Mouse (Mus musculus): ENCODE results near the gene Dnaja4.

Dnaja4 gene

DNA sequence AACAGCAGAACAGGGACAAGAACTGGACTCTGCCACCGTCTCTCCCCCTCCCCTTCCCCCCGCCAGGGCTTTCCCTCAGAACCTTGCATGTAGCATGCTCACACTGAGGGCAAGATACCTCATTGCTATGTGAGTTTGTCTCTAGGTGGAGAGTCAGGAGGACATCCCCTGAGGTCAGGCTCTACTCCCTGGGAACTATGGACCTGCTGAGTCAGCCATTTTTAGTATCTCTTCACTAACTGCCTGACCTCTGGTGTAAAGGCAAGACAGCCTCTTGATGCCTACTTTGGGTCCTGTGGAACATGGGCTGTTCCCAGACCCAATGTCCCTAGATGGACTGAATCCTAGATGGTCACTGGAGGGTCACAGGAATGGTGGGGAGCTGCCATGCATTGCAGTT lies 53.0 kb downstream of the Dnaja4 start:
- no peak for DNase-seq (ENCODE audit: low read depth)

DNA sequence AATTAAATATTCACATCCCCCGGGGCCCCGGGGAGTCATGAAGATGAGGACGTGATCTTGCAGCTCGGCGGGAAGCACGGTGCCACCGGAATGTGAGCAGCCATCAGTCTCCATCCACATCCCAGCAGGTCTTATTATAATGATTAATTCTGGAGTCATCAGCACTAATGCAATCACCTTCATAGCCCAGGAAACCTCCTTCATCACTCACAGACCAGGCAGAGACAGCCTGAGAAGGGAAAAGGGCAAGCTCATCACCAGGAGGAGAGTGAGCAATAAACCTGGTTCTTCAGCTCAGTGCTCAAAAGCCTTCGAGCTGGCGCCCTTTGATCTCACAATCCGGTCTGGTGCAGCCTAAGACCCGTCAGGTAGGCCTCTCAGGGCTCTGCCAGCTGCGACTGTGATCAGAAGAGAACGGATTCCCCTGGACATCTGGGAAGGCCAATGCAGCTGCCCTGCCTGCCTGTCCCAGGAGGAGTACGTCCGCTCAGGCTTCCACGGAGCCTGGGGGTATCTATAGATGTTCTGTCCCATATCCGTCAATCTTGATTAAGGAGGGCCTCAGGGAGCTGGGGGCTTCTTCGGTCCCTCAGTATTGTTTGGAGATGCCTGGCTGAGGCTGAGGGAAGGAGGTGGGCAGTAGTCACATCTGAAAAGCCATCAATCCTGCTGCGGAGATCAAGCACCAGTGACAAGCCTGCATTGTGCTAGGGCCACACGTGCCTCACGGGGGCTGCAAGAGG lies 53.7 kb downstream of the Dnaja4 start:
- no peak for DNase-seq (ENCODE audit: low read depth)

DNA sequence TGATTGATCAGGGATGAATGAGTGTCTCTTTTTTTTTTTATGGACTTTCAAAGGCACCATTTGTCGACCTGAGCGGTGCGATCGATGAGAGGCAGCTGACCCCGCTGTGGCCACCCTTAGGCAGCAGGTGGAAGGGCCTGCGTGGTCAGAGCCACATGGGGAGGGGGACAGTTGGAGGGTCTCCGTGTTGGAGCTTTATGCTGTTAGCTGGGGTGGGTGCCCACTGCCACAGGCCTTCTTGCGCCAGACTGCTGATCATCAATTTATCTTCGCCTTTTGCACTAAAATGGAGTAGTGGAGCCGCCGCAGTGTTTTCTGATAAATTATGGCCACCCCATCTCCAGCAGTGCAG lies 54.2 kb downstream of the Dnaja4 start:
- DNase-seq (ENCODE audit: low read depth): no peak

DNA sequence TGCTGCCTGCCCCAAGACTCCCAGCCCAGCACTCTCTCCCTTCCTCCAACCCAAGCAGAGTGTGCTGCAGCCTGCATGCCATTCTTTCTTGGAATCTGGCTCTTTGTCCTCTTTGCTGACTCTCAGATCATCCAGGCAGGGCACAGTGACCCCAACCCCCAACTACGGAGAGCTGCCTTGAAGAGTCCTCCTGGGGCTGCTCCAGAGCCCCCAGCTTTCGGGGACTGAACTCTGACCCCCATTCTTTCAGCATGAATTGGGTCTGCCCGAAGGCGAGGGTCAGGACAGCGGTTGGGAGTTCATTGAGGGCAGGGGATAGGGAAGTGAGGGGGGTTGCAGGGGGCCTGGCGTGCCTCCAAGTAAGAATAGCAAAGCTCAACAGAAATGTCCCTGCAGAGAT lies 60.9 kb downstream of the Dnaja4 start:
- DNase-seq (ENCODE audit: low read depth): no peak

DNA sequence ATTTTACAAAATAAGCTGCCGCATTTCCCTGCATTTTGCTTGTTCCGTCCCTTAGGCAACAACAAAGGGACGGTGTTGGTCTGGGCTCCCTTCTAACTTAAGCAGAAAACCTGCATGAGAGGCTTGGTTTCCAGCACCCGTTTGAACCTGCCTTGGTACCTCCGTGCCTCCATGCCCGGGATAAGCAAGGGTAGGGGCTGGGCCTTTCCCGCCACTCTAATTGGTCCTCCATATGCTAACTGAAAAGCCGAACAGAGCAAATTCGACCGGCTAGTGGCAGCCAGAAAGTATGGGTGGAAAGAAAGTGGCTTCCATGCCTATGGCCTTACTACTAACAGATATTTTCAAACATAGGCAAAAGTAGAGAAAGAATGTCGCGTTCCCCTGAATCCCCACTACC lies 65.4 kb downstream of the Dnaja4 start:
- no peak for DNase-seq (ENCODE audit: low read depth)

DNA sequence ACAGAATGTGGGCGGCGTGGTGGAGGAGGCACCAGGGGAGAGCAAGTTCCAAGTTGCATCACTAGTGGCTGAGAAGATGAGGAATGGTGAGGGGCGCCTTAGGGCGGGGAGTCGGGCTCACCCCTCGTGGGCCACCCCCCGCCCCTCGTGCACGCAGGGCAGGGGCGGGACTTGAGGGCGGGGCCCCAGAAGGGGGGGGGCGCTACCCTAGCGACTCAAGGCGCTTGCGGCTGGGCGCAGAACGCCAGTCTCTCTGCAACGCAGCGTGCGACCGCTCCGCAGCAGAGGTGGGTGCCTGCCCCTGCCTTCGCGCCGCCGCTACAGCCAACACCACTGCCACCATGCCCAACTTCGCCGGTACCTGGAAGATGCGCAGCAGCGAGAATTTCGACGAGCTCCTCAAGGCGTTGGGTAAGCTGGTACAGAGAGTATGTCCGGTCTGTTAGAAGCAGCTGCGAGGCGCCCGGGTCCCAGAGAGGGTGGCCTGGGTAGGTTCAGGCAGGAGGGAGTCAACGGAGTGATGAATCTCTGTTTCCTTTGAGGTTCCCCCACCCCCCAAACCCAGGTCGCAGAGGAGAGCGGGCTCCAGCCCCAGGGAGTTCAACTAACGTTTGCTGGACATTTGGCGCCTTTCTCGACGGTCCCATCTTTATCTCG lies 66.0 kb downstream of the Dnaja4 start, which contains the start of gene Crabp1:
Gene Crabp1 (plus strand): TSS at position 188 of the 657 bp plus-strand sequence.
- no peak for DNase-seq (ENCODE audit: low read depth)

DNA sequence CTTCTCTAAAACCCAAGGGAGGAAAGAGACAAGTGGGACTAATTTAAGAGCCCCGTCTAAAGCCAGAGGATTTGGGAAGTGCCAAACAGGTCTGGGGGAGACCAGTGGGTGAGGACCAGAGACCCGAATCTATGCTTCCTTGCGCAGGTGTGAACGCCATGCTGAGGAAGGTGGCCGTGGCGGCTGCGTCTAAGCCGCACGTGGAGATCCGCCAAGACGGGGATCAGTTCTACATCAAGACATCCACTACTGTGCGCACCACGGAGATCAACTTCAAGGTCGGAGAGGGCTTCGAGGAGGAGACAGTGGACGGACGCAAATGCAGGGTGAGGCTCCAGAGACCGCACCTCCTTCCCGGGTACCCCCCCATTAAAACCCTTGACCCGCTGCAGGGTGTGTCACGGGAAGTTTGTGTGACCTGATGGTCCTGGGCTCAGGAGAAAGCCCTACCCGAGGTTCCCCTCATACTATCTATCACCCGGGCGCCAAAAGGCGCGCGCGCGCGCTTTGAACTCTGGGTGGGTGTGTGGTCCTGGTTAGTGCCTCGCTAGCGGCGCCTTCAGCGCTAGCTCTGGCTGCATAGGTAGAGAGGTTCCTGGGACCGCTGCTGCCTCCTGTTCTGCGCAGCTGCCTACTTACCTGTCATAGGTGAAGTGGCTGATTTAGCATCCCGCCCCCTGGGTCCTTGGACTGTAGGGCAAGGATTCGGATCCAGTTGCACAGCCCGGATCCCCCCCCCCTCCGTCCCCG lies 66.8 kb downstream of the Dnaja4 start:
- DNase-seq (ENCODE audit: low read depth): no peak

Data from 416B (cell line).